Mouse (Mus musculus): ENCODE measurements around the gene Trim63. TPM values are rescaled to one million over a fixed set of nuclear protein-coding genes. Genes with fewer than 3 reads are reported as not detected.

Gene Trim63
- polyA plus RNA-seq, 1 experiment, result 29.1 TPM

DNA sequence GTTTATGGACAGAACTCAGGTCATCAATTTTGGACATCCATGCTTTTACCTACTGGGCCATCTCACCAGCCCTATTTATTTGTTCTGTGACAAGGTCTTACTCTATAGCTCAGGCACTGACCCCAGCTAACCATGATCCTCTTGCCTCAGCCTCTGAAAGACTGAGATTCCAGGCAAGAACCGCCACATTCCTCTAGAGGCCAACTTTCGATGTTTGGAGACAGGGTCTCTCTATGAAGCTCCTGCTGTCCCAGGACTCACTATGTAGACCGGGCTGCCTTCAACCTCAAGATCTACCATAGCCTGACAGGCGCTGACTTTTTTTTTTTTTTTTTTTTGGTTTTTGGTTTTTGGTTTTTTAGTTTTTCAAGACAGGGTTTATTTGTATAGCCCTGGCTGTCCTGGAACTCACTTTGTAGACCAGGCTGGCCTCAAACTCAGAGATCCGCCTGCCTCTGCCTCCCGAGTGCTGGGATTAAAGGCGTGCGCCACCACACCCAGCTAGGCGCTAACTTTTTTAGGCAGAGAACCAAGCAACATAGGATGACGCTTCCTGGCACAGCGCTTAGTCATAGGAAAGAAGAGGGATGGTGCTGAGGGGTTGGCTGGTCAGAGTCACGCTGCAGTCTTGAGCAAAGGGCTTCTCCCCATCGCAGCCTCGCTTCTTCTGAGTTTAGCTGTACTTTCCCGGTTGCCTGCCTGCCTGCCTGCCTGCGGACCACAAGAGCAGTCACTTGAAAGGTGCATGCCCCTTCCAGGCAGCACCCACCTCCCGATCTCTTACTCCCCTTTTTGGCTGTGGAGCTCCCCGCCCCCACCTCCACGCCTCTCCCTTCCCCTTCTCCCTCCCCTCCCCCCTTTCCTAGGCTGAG is 16.1 kb upstream of the Trim63 start:
- no peak for TF ChIP-seq TCF12 (IDR thresholded peaks at IDR 0.05; ENCODE audit: insufficient read depth, poor library complexity, severe bottlenecking)
- no peak for TF ChIP-seq MYOG (IDR thresholded peaks at IDR 0.05; ENCODE audit: control insufficient read depth in 1 of 3, insufficient read depth in 1 of 3, insufficient read length in 2 of 3, low read depth in 2 of 3)
- TF ChIP-seq POLR2AphosphoS2 (IDR thresholded peaks at IDR 0.05; ENCODE audit: insufficient read length, low read depth), result no peak
- no peak for TF ChIP-seq REST (IDR thresholded peaks at IDR 0.05; ENCODE audit: insufficient read depth, insufficient read length)
- TF ChIP-seq POLR2A (IDR thresholded peaks at IDR 0.05; ENCODE audit: insufficient read length, low read depth), result no peak
- no peak for TF ChIP-seq E2F4 (IDR thresholded peaks at IDR 0.05; ENCODE audit: insufficient read depth)
- TF ChIP-seq MAX (IDR thresholded peaks at IDR 0.05; ENCODE audit: low read depth), result no peak
- TF ChIP-seq USF1 (IDR thresholded peaks at IDR 0.05; ENCODE audit: low read depth), result no peak
- no peak for TF ChIP-seq MYOD1 (IDR thresholded peaks at IDR 0.05; ENCODE audit: control insufficient read depth in 1 of 3, insufficient read length in 2 of 3, low read depth in 2 of 3)
- no peak for TF ChIP-seq TCF3 (IDR thresholded peaks at IDR 0.05; ENCODE audit: insufficient read length, low read depth)
- TF ChIP-seq CEBPB (IDR thresholded peaks at IDR 0.05; ENCODE audit: insufficient read depth, poor library complexity, severe bottlenecking), result no peak
- no peak for TF ChIP-seq SRF (IDR thresholded peaks at IDR 0.05; ENCODE audit: control insufficient read depth, insufficient read length, low read depth)
- Histone ChIP-seq H3K27me3 (ENCODE audit: control insufficient read depth, insufficient read depth, insufficient read length) (no peaks in the 10 kb centered on the region), H3K79me2 (ENCODE audit: control insufficient read depth, insufficient read depth) (no peaks in the 10 kb centered on the region), H3K36me3 (ENCODE audit: control insufficient read depth, insufficient read depth) (no peaks in the 10 kb centered on the region), H3ac (ENCODE audit: control insufficient read depth, insufficient read length) (no peak overlapping the region), H3K4me2 (ENCODE audit: low read depth) (no peak overlapping the region), H3K4me3 (no peak overlapping the region)

DNA sequence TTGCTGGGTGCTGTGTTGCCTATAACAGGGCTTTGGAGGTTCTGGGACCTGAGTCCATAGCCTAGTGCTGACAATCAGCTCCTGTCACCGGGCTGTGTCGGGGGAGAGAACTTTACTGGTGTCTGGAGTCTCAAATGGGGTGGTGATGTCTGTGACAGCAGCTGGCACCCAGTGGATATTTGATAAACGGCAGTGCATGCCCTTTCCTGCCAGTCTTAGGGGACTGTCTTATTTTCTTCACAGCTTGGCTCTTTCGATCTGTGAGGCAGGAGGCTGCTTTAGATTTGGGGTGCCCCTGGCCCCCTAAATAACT is 15.5 kb upstream of the Trim63 start:
- H3K36me3 ChIP-seq (ENCODE audit: control insufficient read depth, insufficient read depth), result no peaks in the 10 kb centered on the region
- H3K79me2 ChIP-seq (ENCODE audit: control insufficient read depth, insufficient read depth), result no peaks in the 10 kb centered on the region
- no peaks in the 10 kb centered on the region for H3K27me3 ChIP-seq (ENCODE audit: control insufficient read depth, insufficient read depth, insufficient read length)
- TF ChIP-seq MYOG (IDR thresholded peaks at IDR 0.05; ENCODE audit: control insufficient read depth in 1 of 3, insufficient read depth in 1 of 3, insufficient read length in 2 of 3, low read depth in 2 of 3) (peak in 1 of 3 experiments; percentile 26), TCF12 (IDR thresholded peaks at IDR 0.05; ENCODE audit: insufficient read depth, poor library complexity, severe bottlenecking) (no peak), SRF (IDR thresholded peaks at IDR 0.05; ENCODE audit: control insufficient read depth, insufficient read length, low read depth) (no peak), MYOD1 (IDR thresholded peaks at IDR 0.05; ENCODE audit: control insufficient read depth in 1 of 3, insufficient read length in 2 of 3, low read depth in 2 of 3) (peak in 1 of 3 experiments; percentile 25), REST (IDR thresholded peaks at IDR 0.05; ENCODE audit: insufficient read depth, insufficient read length) (no peak), CEBPB (IDR thresholded peaks at IDR 0.05; ENCODE audit: insufficient read depth, poor library complexity, severe bottlenecking) (no peak), TCF3 (IDR thresholded peaks at IDR 0.05; ENCODE audit: insufficient read length, low read depth) (no peak)
- no peak overlapping the region for H3ac ChIP-seq (ENCODE audit: control insufficient read depth, insufficient read length)
- no peak overlapping the region for H3K4me2 ChIP-seq (ENCODE audit: low read depth)
- H3K4me3 ChIP-seq, result no peak overlapping the region

DNA sequence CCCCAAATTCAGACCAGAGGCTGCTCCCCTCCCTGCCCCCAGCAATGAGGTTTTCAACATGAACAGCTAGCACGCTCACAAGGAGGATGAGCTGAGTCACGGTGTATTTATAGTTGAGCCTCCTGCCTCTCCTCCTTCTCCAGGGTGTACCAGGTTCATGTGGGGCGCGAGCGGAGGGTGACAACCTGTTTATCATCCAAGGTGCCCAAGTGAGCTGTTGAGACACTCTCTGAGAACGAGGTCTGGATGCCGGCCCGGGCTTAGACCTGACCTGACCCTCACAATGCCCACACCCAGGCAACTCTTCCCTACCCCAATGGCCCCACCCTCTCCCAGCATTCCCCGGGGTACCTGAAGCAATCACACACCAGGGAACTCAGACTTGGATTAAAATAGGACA is 14.6 kb upstream of the Trim63 start:
- no peak for TF ChIP-seq POLR2AphosphoS2 (IDR thresholded peaks at IDR 0.05; ENCODE audit: insufficient read length, low read depth)
- TF ChIP-seq USF1 (IDR thresholded peaks at IDR 0.05; ENCODE audit: low read depth), result no peak
- no peak for TF ChIP-seq MAX (IDR thresholded peaks at IDR 0.05; ENCODE audit: low read depth)
- TF ChIP-seq E2F4 (IDR thresholded peaks at IDR 0.05; ENCODE audit: insufficient read depth), result no peak
- TF ChIP-seq SRF (IDR thresholded peaks at IDR 0.05; ENCODE audit: control insufficient read depth, insufficient read length, low read depth), result no peak
- no peak for TF ChIP-seq CEBPB (IDR thresholded peaks at IDR 0.05; ENCODE audit: insufficient read depth, poor library complexity, severe bottlenecking)
- TF ChIP-seq TCF3 (IDR thresholded peaks at IDR 0.05; ENCODE audit: insufficient read length, low read depth), result no peak
- TF ChIP-seq TCF12 (IDR thresholded peaks at IDR 0.05; ENCODE audit: insufficient read depth, poor library complexity, severe bottlenecking), result no peak
- TF ChIP-seq MYOD1 (IDR thresholded peaks at IDR 0.05; ENCODE audit: control insufficient read depth in 1 of 3, insufficient read length in 2 of 3, low read depth in 2 of 3), result no peak
- TF ChIP-seq MYOG (IDR thresholded peaks at IDR 0.05; ENCODE audit: control insufficient read depth in 1 of 3, insufficient read depth in 1 of 3, insufficient read length in 2 of 3, low read depth in 2 of 3), result no peak
- TF ChIP-seq REST (IDR thresholded peaks at IDR 0.05; ENCODE audit: insufficient read depth, insufficient read length), result no peak
- no peak overlapping the region for H3ac ChIP-seq (ENCODE audit: control insufficient read depth, insufficient read length)
- no peaks in the 10 kb centered on the region for H3K79me2 ChIP-seq (ENCODE audit: control insufficient read depth, insufficient read depth)
- no peak overlapping the region for H3K4me3 ChIP-seq
- no peak overlapping the region for H3K4me2 ChIP-seq (ENCODE audit: low read depth)
- H3K36me3 ChIP-seq (ENCODE audit: control insufficient read depth, insufficient read depth), result no peaks in the 10 kb centered on the region
- H3K27me3 ChIP-seq (ENCODE audit: control insufficient read depth, insufficient read depth, insufficient read length), result no peaks in the 10 kb centered on the region

DNA sequence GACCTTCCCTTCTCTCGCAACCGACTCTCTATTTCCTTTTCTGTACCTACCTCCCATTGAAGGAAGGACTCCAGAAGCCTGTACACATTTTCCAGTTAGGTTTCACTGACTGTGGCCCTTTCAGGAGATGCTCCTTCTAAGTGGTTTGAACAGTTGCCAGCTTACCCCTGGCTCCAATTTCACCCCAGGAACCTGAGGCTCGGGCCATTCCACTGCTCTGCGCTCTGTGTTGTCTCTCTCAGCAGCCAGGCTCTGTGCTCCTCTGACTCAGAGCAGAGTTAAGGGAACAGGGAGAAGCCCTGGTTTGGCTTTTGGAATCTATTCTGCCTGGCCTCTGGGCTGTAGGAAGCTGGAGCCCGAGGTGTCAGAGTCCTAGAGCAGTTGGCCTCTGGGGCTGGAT is 12.8 kb upstream of the Trim63 start:
- Histone ChIP-seq H3K27me3 (ENCODE audit: control insufficient read depth, insufficient read depth, insufficient read length) (no peaks in the 10 kb centered on the region), H3ac (ENCODE audit: control insufficient read depth, insufficient read length) (no peak overlapping the region), H3K36me3 (ENCODE audit: control insufficient read depth, insufficient read depth) (no peaks in the 10 kb centered on the region), H3K79me2 (ENCODE audit: control insufficient read depth, insufficient read depth) (no peaks in the 10 kb centered on the region), H3K4me3 (no peak overlapping the region), H3K4me2 (ENCODE audit: low read depth) (no peak overlapping the region)
- no peak for TF ChIP-seq TCF12 (IDR thresholded peaks at IDR 0.05; ENCODE audit: insufficient read depth, poor library complexity, severe bottlenecking)

- Histone ChIP-seq H3K79me2 (ENCODE audit: control insufficient read depth, insufficient read depth) (no peaks in the 10 kb centered on the region), H3ac (ENCODE audit: control insufficient read depth, insufficient read length) (no peak overlapping the region), H3K36me3 (ENCODE audit: control insufficient read depth, insufficient read depth) (no peaks in the 10 kb centered on the region), H3K27me3 (ENCODE audit: control insufficient read depth, insufficient read depth, insufficient read length) (no peaks in the 10 kb centered on the region), H3K4me2 (ENCODE audit: low read depth) (peak overlapping the region; percentile 50), H3K4me3 (no peak overlapping the region)
- TF ChIP-seq CEBPB (IDR thresholded peaks at IDR 0.05; ENCODE audit: insufficient read depth, poor library complexity, severe bottlenecking) (no peak), MYOD1 (IDR thresholded peaks at IDR 0.05; ENCODE audit: control insufficient read depth in 1 of 3, insufficient read length in 2 of 3, low read depth in 2 of 3) (no peak), SRF (IDR thresholded peaks at IDR 0.05; ENCODE audit: control insufficient read depth, insufficient read length, low read depth) (no peak), MYOG (IDR thresholded peaks at IDR 0.05; ENCODE audit: control insufficient read depth in 1 of 3, insufficient read depth in 1 of 3, insufficient read length in 2 of 3, low read depth in 2 of 3) (no peak), POLR2AphosphoS2 (IDR thresholded peaks at IDR 0.05; ENCODE audit: insufficient read length, low read depth) (no peak), REST (IDR thresholded peaks at IDR 0.05; ENCODE audit: insufficient read depth, insufficient read length) (no peak), MAX (IDR thresholded peaks at IDR 0.05; ENCODE audit: low read depth) (no peak), USF1 (IDR thresholded peaks at IDR 0.05; ENCODE audit: low read depth) (no peak), E2F4 (IDR thresholded peaks at IDR 0.05; ENCODE audit: insufficient read depth) (no peak), TCF3 (IDR thresholded peaks at IDR 0.05; ENCODE audit: insufficient read length, low read depth) (no peak), TCF12 (IDR thresholded peaks at IDR 0.05; ENCODE audit: insufficient read depth, poor library complexity, severe bottlenecking) (no peak), POLR2A (IDR thresholded peaks at IDR 0.05; ENCODE audit: insufficient read length, low read depth) (no peak)
Measured at GRCm38 (mm10) chr4:134306963-134307362, 8.0 kb upstream of the Trim63 start.
